Mouse (Mus musculus) ES-Bruce4 (cell line): ENCODE results near the gene Tmx2.

ENCODE experiments used
- CTCF ChIP-seq: IDR thresholded peaks from one replicate; pipeline ENCODE4 v1.8.1; 2011; ENCODE audit warnings: low read depth, low read length
- EP300 ChIP-seq: IDR thresholded peaks from 2 replicates; pipeline ENCODE4 v1.6.1; 2011; ENCODE audit warnings: low read depth, low read length; ENCODE audit not compliant: insufficient read depth
- POLR2A ChIP-seq: IDR thresholded peaks from one replicate; pipeline ENCODE4 v1.8.1; 2011; ENCODE audit warnings: low read length; ENCODE audit not compliant: insufficient read depth

GRCm38 (mm10) chr2:84650464-84651195, 28.3 kb downstream of the Tmx2 start, which contains the start of gene Ctnnd1:
- TF ChIP-seq CTCF (no peak), POLR2A (peak; percentile 88), EP300 (no peak)
